Mouse (Mus musculus): ENCODE measurements around the gene Nfatc2ip.

DNA sequence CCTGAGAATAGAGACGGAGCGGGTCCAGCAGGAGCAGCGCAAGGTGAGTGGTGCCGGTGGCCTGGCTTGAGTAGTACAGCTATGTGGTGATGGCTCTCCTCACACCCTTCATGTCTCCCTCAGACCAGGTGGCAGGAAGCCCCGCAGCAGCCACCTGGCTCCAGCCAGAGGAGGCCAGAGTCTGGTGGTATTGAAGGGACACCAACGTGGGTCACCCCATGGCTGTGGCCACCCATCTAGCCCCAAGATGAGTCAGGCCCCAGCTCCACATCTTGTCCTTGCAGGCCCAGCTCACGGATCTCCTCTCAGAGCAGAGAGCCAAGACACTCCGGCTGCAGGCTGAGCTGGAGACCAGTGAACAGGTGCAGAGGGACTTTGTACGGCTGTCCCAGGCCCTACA lies 48.0 kb upstream of the Nfatc2ip start:
- peak; percentile 38 for TF ChIP-seq POLR2A (IDR thresholded peaks at IDR 0.05; ENCODE audit: insufficient read length, low read depth)
- no peak for TF ChIP-seq POLR2AphosphoS2 (IDR thresholded peaks at IDR 0.05; ENCODE audit: insufficient read length, low read depth)
- no peak for TF ChIP-seq E2F4 (IDR thresholded peaks at IDR 0.05; ENCODE audit: insufficient read depth)
- TF ChIP-seq TCF12 (IDR thresholded peaks at IDR 0.05; ENCODE audit: insufficient read depth, poor library complexity, severe bottlenecking), result no peak
- no peak for TF ChIP-seq MYOD1 (IDR thresholded peaks at IDR 0.05; ENCODE audit: control insufficient read depth in 1 of 3, insufficient read length in 2 of 3, low read depth in 2 of 3)

All from myocyte (in vitro differentiated cells).